Mouse (Mus musculus) cortical plate, adult 2 months (tissue): ENCODE measurements around the gene Traf3ip1. TPM values are rescaled to one million over a fixed set of nuclear protein-coding genes. Genes with fewer than 3 reads are reported as not detected.

Experiments
- H3K27ac ChIP-seq: fragments of 200-500 bp; 2 replicates; pipeline ENCODE4 v1.5.1; 2012; ENCODE audit warnings: low read length, control low read depth, inconsistent platforms; ENCODE audit not compliant: insufficient read depth
- H3K4me1 ChIP-seq: fragments of 200-500 bp; 2 replicates; pipeline ENCODE4 v1.6.1; 2011; ENCODE audit warnings: low read length; ENCODE audit not compliant: control insufficient read depth, insufficient read depth
- H3K4me3 ChIP-seq: fragments of 200-500 bp; 2 replicates; pipeline ENCODE4 v1.5.1; 2011; ENCODE audit warnings: mild to moderate bottlenecking, low read length, control low read depth; ENCODE audit not compliant: insufficient read depth
- CTCF ChIP-seq: fragments of 200-500 bp; IDR thresholded peaks from 2 replicates; pipeline ENCODE4 v1.5.1; 2011; ENCODE audit warnings: mild to moderate bottlenecking, control low read depth, low read length; ENCODE audit not compliant: insufficient read depth; ENCODE audit errors: extremely low read depth
- POLR2A ChIP-seq: fragments of 200-500 bp; IDR thresholded peaks from 2 replicates; pipeline ENCODE4 v1.6.1; 2011; ENCODE audit warnings: mild to moderate bottlenecking, low read length, control low read depth; ENCODE audit not compliant: insufficient read depth; ENCODE audit errors: extremely low read depth
- polyA plus RNA-seq: library from polyadenylated mRNA; depleted of rRNA; stranded (reverse); fragments of >200 nt; gene quantifications from 2 replicates; pipeline ENCODE4 v1.2.3, GENCODE M21; 2012; rRNA removed

Gene Traf3ip1
- polyA plus RNA-seq: 18.2 and 20.0 TPM in 2 replicates

- Histone ChIP-seq H3K4me3 (peak within 1 kb of the TSS; percentile 100), H3K27ac (no peak within 1 kb of the TSS), H3K4me1 (peaks cover 7% of the 10 kb centered on the region)
- no peak for TF ChIP-seq CTCF
- TF ChIP-seq POLR2A: peak; percentile 22; the same call in 1 of the 2 replicates
Observed at GRCm38 (mm10) chr1:91494457-91495140, at the start of gene Traf3ip1. TSS of gene Traf3ip1 (plus strand) at chr1:91494647.

- H3K4me3 ChIP-seq: no peak overlapping the region
- peaks cover 1% of the 10 kb centered on the region; the same call in 1 of the 2 replicates for H3K4me1 ChIP-seq
- TF ChIP-seq POLR2A (no peak), CTCF (no peak)
- no peak overlapping the region for H3K27ac ChIP-seq
Observed at GRCm38 (mm10) chr1:91444841-91445830, 49.3 kb upstream of the Traf3ip1 start.

GRCm38 (mm10) chr1:91446060-91446459, 48.4 kb upstream of the Traf3ip1 start:
- Histone ChIP-seq H3K4me1 (peaks cover 1% of the 10 kb centered on the region; the same call in 1 of the 2 replicates), H3K4me3 (no peak overlapping the region), H3K27ac (no peak overlapping the region)
- TF ChIP-seq CTCF: no peak
- TF ChIP-seq POLR2A: no peak

GRCm38 (mm10) chr1:91446511-91446910, 47.9 kb upstream of the Traf3ip1 start:
- no peak overlapping the region for H3K4me3 ChIP-seq
- no peak overlapping the region for H3K27ac ChIP-seq
- TF ChIP-seq CTCF: no peak
- no peak for TF ChIP-seq POLR2A
- peaks cover 1% of the 10 kb centered on the region; the same call in 1 of the 2 replicates for H3K4me1 ChIP-seq

- Histone ChIP-seq H3K4me1 (peaks cover 1% of the 10 kb centered on the region; the same call in 1 of the 2 replicates), H3K27ac (no peak overlapping the region), H3K4me3 (no peak overlapping the region)
- TF ChIP-seq POLR2A: no peak
- no peak for TF ChIP-seq CTCF
Observed at GRCm38 (mm10) chr1:91448688-91449087, 45.8 kb upstream of the Traf3ip1 start.

- Histone ChIP-seq H3K27ac (no peak overlapping the region), H3K4me3 (no peak overlapping the region), H3K4me1 (peaks cover 2% of the 10 kb centered on the region; the same call in 1 of the 2 replicates)
- TF ChIP-seq POLR2A: no peak
Observed at GRCm38 (mm10) chr1:91450851-91451250, 43.6 kb upstream of the Traf3ip1 start.

GRCm38 (mm10) chr1:91451547-91452084, 42.8 kb upstream of the Traf3ip1 start:
- TF ChIP-seq CTCF (no peak), POLR2A (no peak)
- H3K4me1 ChIP-seq: peaks cover 4% of the 10 kb centered on the region
- H3K27ac ChIP-seq: no peak overlapping the region
- no peak overlapping the region for H3K4me3 ChIP-seq

GRCm38 (mm10) chr1:91453932-91454331, 40.5 kb upstream of the Traf3ip1 start:
- peaks cover 9% of the 10 kb centered on the region for H3K4me1 ChIP-seq
- H3K4me3 ChIP-seq: no peak overlapping the region
- TF ChIP-seq POLR2A: no peak
- no peak for TF ChIP-seq CTCF
- H3K27ac ChIP-seq: no peak overlapping the region

GRCm38 (mm10) chr1:91454366-91454765, 40.1 kb upstream of the Traf3ip1 start:
- no peak for TF ChIP-seq CTCF
- TF ChIP-seq POLR2A: no peak
- Histone ChIP-seq H3K4me3 (no peak overlapping the region), H3K27ac (no peak overlapping the region), H3K4me1 (peaks cover 9% of the 10 kb centered on the region)
